Mouse (Mus musculus) spleen, embryonic (tissue): ENCODE measurements around the gene Ube2d3.

Experiments
- CTCF ChIA-PET: fragments of 350-600 bp; sonication (Branson Sonifier 250); formaldehyde crosslinking; loops from one replicate; lab custom pipeline; 2022; lab: Charles Lee

Ube2d3 gene

GRCm38 (mm10) chr3:135437758-135438495 lies at the start of gene Ube2d3:
Gene Ube2d3, plus strand, starts transcription at chr3:135438149.
- CTCF ChIA-PET = interaction anchor here (2.9 kb wide), 1 partner anchor 10 kb away, joined by 9 read pairs; no protein-coding TSS in a partner anchor

DNA sequence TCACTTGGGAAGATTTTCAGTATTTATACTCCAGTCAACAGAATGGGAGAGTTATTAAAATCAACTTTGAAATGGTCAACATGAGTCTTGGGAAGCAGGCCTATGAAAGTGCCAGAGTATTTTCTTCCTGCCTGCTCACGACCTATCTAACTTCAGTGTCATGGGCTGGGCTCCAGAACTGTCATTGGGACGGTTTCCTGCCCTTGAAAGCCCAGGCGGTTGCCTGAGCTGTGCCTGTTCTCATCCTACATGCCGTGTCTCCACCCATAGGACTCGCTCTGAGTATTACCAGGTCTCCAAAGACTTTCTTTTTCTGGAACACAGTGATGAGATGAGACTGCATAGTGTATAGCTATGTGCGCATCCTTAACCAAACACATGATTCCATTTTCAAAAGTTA lies 44.8 kb upstream of the Ube2d3 start:
- CTCF ChIA-PET = no interaction called here

DNA sequence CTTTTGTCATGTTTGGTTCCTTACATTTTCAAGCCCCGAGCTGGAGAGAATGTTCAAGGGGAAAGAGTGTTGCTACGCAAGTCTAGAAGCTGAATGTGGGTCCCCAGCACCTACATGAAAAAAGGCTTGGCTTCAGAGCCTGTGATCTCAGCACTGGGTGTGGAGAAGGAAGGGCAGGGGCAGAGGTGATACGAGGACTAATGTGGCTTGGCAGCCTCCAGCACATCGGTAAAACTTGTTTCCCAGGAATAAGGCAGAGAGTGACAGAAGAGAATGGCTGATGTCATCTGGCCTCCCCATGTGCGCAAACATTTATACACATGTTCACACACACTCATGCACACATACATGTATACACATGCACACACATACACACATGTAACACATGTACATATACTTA lies 42.9 kb upstream of the Ube2d3 start:
- CTCF ChIA-PET = no interaction called here

- CTCF ChIA-PET = no interaction called here
Measured at GRCm38 (mm10) chr3:135396081-135396480, 41.9 kb upstream of the Ube2d3 start.

- CTCF ChIA-PET = interaction anchor here (0.6 to 0.8 kb wide), 2 partner anchors 86 to 332 kb away, joined by 3 to 5 read pairs; no protein-coding TSS in a partner anchor
Measured at GRCm38 (mm10) chr3:135397112-135397511, 40.8 kb upstream of the Ube2d3 start.

GRCm38 (mm10) chr3:135402201-135402658 lies 35.7 kb upstream of the Ube2d3 start:
- CTCF ChIA-PET = interaction anchor here (0.5 to 1.0 kb wide), 3 partner anchors 30 to 123 kb away, joined by 3 to 5 read pairs (median 3); no protein-coding TSS in a partner anchor

GRCm38 (mm10) chr3:135403211-135403610 lies 34.7 kb upstream of the Ube2d3 start:
- CTCF ChIA-PET = interaction anchor here (0.6 kb wide), 1 partner anchor 213 kb away, joined by 12 read pairs; no protein-coding TSS in a partner anchor

DNA sequence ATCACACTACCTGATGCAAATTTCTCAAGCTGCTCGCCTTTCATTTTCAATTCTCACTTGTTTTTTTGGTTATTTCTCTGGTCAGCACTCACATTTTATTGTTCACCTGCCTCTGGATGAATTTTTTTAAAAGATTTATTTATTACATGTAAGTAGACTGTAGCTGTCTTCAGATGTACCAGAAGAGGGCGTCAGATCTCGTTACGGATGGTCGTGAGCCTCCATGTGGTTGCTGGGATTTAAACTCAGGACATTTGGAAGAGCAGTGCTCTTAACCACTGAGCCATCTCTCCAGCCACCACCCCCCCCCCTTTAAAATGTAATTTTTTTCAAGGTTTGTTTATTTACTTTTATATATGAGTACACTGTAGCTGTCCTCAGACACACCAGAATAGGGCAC lies 34.1 kb upstream of the Ube2d3 start:
- CTCF ChIA-PET = no interaction called here

- CTCF ChIA-PET = no interaction called here
Measured at GRCm38 (mm10) chr3:135404599-135404998, 33.4 kb upstream of the Ube2d3 start.

DNA sequence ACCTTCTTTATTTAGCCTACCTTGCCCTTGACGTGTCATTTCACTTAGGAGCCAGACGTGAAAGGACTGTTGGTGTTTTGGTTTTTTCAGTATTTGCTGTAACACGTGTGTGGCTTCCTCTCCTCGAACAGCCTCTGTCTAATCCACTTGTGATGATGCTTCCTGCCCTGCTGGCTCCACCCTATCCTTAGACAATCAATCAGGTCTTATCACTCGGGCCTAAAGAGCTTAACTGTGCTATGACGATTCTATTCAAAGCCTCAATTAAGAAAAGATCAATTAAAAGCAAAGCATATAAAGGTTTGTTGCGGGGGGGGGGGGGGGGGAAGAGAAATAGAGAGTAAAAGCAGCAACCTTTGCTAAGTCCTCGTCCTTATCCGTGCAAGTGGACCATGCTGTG lies 30.6 kb upstream of the Ube2d3 start:
- CTCF ChIA-PET = no interaction called here

GRCm38 (mm10) chr3:135409219-135409618 lies 28.7 kb upstream of the Ube2d3 start:
- CTCF ChIA-PET = interaction anchor here (1.0 to 1.1 kb wide), 2 partner anchors 11 to 96 kb away, joined by 4 to 12 read pairs; no protein-coding TSS in a partner anchor

DNA sequence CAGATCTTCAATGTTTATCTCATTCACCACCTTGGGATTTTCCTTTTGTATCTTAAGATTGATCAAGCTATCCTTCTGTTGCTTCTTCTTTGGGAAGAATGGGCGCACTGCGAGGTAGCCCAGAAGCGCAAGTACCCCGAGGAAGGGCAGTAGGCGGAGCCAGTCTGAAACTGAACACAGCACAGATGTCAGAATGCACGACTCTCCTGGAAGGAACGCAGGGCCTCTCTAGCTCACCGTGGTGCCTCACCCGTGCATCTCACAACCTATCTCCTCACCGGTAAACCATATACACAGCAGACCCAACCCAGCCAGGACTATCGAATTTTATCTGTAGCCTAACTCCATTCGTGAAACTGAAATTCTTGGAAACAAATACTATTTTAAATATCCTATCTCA lies 26.9 kb upstream of the Ube2d3 start:
- CTCF ChIA-PET = no interaction called here

DNA sequence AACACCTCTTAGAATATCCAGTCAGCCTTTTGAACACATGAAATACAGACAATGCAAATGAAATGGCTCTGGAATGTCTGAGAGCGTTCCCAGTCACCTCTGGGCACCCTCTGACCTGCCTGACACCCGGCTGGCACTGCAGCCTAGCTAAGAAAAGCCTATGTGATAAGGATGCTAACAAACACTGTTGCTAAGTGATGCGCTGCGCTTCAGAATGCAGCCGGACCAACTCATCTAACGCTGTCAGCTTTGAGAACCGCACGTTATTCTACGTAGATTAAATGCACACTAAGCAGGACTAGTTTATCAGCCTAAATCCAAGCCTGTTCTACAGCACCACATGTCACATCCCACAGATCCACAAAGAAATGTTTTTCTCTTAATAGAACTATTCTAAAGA lies 26.1 kb upstream of the Ube2d3 start:
- CTCF ChIA-PET = no interaction called here

- CTCF ChIA-PET = interaction anchor here (0.6 kb wide), 1 partner anchor 17 kb away, joined by 3 read pairs; no protein-coding TSS in a partner anchor
Measured at GRCm38 (mm10) chr3:135417245-135417644, 20.7 kb upstream of the Ube2d3 start.

- CTCF ChIA-PET = interaction anchor here (0.6 to 0.8 kb wide), 2 partner anchors 16 to 64 kb away, joined by 3 read pairs; no protein-coding TSS in a partner anchor
Measured at GRCm38 (mm10) chr3:135417799-135418198, 20.1 kb upstream of the Ube2d3 start.

- CTCF ChIA-PET = interaction anchor here (0.6 kb wide), 1 partner anchor 661 kb away, joined by 5 read pairs; no protein-coding TSS in a partner anchor
Measured at GRCm38 (mm10) chr3:135420542-135421309, 17.2 kb upstream of the Ube2d3 start.

- CTCF ChIA-PET = no interaction called here
Measured at GRCm38 (mm10) chr3:135421310-135421594, 16.7 kb upstream of the Ube2d3 start.

GRCm38 (mm10) chr3:135422232-135422855 lies 15.6 kb upstream of the Ube2d3 start:
- CTCF ChIA-PET = interaction anchor here (0.6 kb wide), 1 partner anchor 21 kb away, joined by 4 read pairs; no protein-coding TSS in a partner anchor

GRCm38 (mm10) chr3:135422856-135423607 lies 14.9 kb upstream of the Ube2d3 start:
- CTCF ChIA-PET = interaction anchor here (0.6 to 0.7 kb wide), 2 partner anchors 20 to 231 kb away, joined by 3 to 4 read pairs; no protein-coding TSS in a partner anchor

DNA sequence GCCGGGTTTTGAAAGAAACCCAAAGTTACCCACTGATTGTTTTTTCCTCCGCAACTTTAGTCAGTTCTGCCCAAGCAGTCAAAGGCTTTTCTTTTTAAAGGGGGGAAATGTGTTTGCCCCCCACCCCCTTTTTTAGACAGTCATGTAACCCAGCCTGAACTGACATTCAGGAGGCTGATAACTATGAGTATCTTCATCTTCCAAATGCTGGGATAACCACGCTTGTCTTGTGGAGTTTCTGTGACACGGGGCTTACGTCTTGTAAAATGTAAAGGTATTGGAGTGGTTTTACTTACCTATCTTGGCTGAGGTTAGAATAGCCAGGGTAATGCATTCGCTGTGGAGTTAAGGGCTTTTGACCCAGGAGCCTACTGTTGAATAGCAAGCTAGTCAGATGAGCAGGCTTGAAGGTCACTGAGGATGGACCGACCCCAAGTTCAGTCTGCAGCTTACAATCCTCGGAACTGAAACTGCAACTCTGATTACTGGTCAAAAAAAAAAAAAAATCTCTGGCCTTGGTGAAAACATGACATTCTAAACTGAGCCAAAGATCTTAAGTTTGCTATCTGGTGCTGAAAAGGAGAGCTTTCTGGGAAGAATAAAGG lies 14.2 kb upstream of the Ube2d3 start, which contains the start of gene Cisd2:
Cisd2 (minus strand) TSS at position 318 of the 605 bp plus-strand sequence.
- CTCF ChIA-PET = interaction anchor here (0.6 to 0.8 kb wide), 3 partner anchors 9 to 230 kb away, joined by 3 to 5 read pairs (median 3); no protein-coding TSS in a partner anchor
